Mouse (Mus musculus): ENCODE measurements around the gene Ttc41. TPM values are rescaled to one million over a fixed set of nuclear protein-coding genes. Genes with fewer than 3 reads are reported as not detected.
"Not testable (repeated sequence)": the region's sequence is repeated elsewhere in the genome, so short reads cannot be mapped to it uniquely, and the experiment has no call there.

Gene Ttc41
- polyA plus RNA-seq (2014; fragmentation: Nextera tagmentation; extraction: Ambion mirVana): 0.61 and 2.5 TPM in 2 replicates

DNA sequence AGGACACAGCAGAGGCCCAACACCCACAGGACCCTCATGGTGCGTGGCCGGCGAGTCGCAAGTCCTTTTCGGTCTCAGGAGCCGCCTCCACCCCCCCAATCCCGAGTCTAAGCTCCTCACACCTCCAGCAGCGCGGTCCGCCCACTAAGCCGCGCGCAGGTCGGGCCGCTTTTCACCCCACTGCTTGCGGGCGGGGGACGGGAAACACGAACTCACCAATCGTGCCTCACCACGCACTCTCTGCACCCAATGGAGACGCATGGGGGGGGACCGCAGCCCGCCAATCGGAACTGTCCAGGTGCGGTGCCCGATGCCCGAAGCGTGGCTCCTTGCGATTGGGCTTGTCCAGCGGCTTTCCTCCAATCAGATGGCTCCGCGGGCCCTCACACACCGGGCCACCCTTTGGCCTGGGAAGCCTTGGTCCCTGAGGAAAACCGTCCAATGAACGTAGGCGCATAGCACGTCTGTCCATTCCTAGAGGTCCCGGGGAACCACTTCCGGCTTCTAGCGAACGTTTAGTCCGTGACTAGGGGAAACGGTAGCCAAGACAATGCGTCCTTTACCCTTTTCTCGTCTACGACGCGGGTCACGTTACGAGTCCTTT is at the start of gene Ttc41, which contains the start of gene Hsp90b1:
Ttc41 (plus strand) TSS at position 494 of the 604 bp plus-strand sequence.
Hsp90b1 (minus strand) TSS at position 192 of the 604 bp plus-strand sequence.
- H3K36me3 ChIP-seq (ENCODE audit: control insufficient read depth, insufficient read depth, low read length): peaks cover 33% of the 10 kb centered on the region
- H3K9me3 ChIP-seq (ENCODE audit: control insufficient read depth, low read length): no peaks in the 10 kb centered on the region
- peak within 1 kb of the TSS; percentile 92 for H3K9ac ChIP-seq (replicated peaks; ENCODE audit: low read length)
- ATAC-seq (ENCODE audit: low FRiP score, low TSS enrichment) (peak; percentile 98), DNase-seq (peak; percentile 100)
- H3K4me3 ChIP-seq (replicated peaks; ENCODE audit: low read depth, low read length): peak within 1 kb of the TSS; percentile 97
- H3K4me2 ChIP-seq (ENCODE audit: low read length): peak within 1 kb of the TSS; percentile 95
- peak within 1 kb of the TSS; percentile 92 for H3K27ac ChIP-seq (replicated peaks; ENCODE audit: low read depth, low read length)
- no peaks in the 10 kb centered on the region for H3K27me3 ChIP-seq (ENCODE audit: control insufficient read depth, insufficient read depth, low read length)
- peaks cover 35% of the 10 kb centered on the region for H3K4me1 ChIP-seq (ENCODE audit: control insufficient read depth, insufficient read depth, low read length)
- under 1% methylated on average over 51 of the region's 51 CpGs for WGBS

DNA sequence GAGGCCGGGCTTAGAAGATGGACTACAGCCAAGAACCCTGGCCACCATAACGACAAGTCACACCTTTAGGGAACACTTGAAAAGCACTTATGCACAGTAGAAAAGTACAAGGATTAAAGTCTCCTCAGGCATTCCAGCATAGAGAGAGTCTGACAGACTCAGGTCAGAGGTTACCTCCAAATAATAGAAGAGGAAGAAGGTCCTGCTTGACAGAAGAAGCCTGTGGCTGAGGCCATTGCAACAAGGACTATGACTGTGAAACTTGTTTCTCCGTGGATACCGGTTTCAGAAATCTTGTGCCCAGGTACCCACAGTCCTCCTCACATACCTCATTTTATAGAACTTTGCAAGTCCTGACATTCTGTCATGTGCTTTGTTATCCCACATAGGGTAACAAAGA is 35.1 kb upstream of the Ttc41 start:
- 89% methylated on average over 4 of the region's 4 CpGs for WGBS

DNA sequence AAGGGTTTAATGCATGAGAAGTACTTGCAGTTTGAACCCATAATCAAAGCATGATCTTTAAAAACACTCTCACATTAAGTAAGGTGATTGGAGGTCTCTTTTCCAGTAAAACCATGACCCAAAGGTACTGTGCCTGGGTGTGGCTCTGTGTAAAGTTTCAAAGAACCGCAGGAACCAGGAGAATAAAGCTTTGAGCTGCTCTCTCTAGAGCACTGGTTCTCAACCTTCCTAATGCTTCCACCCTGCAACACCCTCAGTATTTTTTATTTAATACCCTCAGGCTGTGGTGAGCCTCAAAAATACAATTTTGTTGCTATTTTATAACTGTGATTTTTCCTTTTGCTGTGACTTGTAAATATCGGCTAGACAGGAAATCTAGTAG is 20.8 kb upstream of the Ttc41 start:
- peak overlapping the region; percentile 87; the same call in 1 of the 2 replicates for H3K9ac ChIP-seq (replicated peaks; ENCODE audit: low read length)

More for the DNA sequence above, 35.1 kb upstream of the Ttc41 start:
- not testable (repeated sequence) for ATAC-seq (ENCODE audit: low FRiP score, low TSS enrichment); H3K9ac ChIP-seq (replicated peaks; ENCODE audit: low read length); H3K4me3 ChIP-seq (replicated peaks; ENCODE audit: low read depth, low read length); H3K4me1 ChIP-seq (ENCODE audit: control insufficient read depth, insufficient read depth, low read length); H3K27ac ChIP-seq (replicated peaks; ENCODE audit: low read depth, low read length); H3K4me2 ChIP-seq (ENCODE audit: low read length); H3K27me3 ChIP-seq (ENCODE audit: control insufficient read depth, insufficient read depth, low read length); DNase-seq; H3K9me3 ChIP-seq (ENCODE audit: control insufficient read depth, low read length); H3K36me3 ChIP-seq (ENCODE audit: control insufficient read depth, insufficient read depth, low read length)

DNA sequence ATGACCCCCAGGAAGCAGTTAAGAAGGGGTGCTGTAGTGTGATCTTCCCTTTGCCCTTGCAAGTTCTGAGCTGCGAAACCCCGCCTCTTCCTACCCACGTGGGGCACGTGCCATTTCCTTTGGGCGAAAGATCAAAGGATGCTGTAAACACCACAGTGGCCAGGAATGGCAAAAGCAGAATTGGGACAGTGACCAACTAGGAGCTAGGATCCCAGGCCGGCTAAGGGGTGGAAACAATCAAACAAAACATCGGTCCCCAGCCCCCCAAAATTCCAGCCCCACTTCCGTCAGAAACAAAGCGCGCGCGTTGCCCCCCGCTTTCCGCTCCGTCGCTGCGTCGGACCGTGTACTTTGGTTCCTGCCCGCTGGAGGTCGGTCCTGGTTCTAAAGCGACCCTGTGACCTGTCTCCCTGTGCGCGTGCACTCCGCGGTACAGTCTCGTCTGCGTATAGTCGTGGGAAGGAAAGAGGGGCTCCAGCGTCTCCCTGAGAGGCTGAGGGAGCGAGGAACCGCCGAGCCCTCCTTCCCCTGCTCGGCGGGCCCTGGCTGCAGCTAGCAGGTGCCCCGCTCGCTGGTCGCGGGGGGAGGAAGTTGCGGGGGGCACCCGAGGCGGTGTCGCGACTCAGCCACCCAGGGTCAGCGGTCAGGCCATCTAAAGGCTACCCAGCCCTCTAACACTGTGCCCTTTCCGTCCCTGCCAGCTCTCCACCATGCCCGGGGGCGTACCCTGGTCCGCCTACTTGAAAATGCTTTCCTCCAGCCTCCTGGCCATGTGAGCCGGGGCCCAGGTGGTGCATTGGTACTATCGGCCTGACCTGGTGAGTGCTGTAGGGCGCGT is 20.2 kb upstream of the Ttc41 start:
- H3K9ac ChIP-seq (replicated peaks; ENCODE audit: low read length): peak overlapping the region; percentile 87
- ATAC-seq (ENCODE audit: low FRiP score, low TSS enrichment) (peak; percentile 96), DNase-seq (peak; percentile 90)
- H3K36me3 ChIP-seq (ENCODE audit: control insufficient read depth, insufficient read depth, low read length); H3K27me3 ChIP-seq (ENCODE audit: control insufficient read depth, insufficient read depth, low read length); H3K4me1 ChIP-seq (ENCODE audit: control insufficient read depth, insufficient read depth, low read length); H3K9me3 ChIP-seq (ENCODE audit: control insufficient read depth, low read length): not testable (repeated sequence)
- peak overlapping the region; percentile 65 for H3K4me3 ChIP-seq (replicated peaks; ENCODE audit: low read depth, low read length)
- under 1% methylated on average over 53 of the region's 53 CpGs for WGBS
- peak overlapping the region; percentile 85 for H3K27ac ChIP-seq (replicated peaks; ENCODE audit: low read depth, low read length)
- peak overlapping the region; percentile 64 for H3K4me2 ChIP-seq (ENCODE audit: low read length)

More for the DNA sequence above, 20.8 kb upstream of the Ttc41 start:
- H3K4me3 ChIP-seq (replicated peaks; ENCODE audit: low read depth, low read length): peak overlapping the region; percentile 65
- not testable (repeated sequence) for DNase-seq; H3K27ac ChIP-seq (replicated peaks; ENCODE audit: low read depth, low read length); H3K36me3 ChIP-seq (ENCODE audit: control insufficient read depth, insufficient read depth, low read length); H3K27me3 ChIP-seq (ENCODE audit: control insufficient read depth, insufficient read depth, low read length); H3K9me3 ChIP-seq (ENCODE audit: control insufficient read depth, low read length); H3K4me1 ChIP-seq (ENCODE audit: control insufficient read depth, insufficient read depth, low read length)
- peak; percentile 69 for ATAC-seq (ENCODE audit: low FRiP score, low TSS enrichment)
- WGBS: 22% methylated on average over 2 of the region's 2 CpGs
- peak overlapping the region; percentile 64 for H3K4me2 ChIP-seq (ENCODE audit: low read length)

DNA sequence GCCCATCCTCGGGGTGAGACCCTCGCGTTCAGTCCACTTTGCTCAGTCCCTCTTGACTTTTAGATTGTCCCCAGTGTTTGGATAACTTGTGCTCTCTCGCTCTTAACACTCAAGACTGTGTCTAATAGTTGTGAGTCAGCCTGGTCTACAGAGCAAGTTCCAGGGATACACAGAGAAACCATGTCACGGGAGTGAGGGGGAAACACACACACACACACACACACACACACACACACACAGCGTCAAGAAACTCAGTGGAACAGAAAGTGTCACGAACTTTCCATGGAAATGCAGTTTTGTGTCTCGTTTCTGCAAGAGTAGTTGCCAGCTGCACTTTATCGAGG is 19.6 kb upstream of the Ttc41 start:
- not testable (repeated sequence) for ATAC-seq (ENCODE audit: low FRiP score, low TSS enrichment); H3K9me3 ChIP-seq (ENCODE audit: control insufficient read depth, low read length); H3K27ac ChIP-seq (replicated peaks; ENCODE audit: low read depth, low read length); H3K27me3 ChIP-seq (ENCODE audit: control insufficient read depth, insufficient read depth, low read length); DNase-seq; H3K4me1 ChIP-seq (ENCODE audit: control insufficient read depth, insufficient read depth, low read length)
- Histone ChIP-seq H3K4me2 (ENCODE audit: low read length) (peak overlapping the region; percentile 64), H3K36me3 (ENCODE audit: control insufficient read depth, insufficient read depth, low read length) (peaks cover 15% of the 10 kb centered on the region), H3K9ac (replicated peaks; ENCODE audit: low read length) (peak overlapping the region; percentile 87), H3K4me3 (replicated peaks; ENCODE audit: low read depth, low read length) (peak overlapping the region; percentile 65)
- 27% methylated on average over 9 of the region's 9 CpGs for WGBS

DNA sequence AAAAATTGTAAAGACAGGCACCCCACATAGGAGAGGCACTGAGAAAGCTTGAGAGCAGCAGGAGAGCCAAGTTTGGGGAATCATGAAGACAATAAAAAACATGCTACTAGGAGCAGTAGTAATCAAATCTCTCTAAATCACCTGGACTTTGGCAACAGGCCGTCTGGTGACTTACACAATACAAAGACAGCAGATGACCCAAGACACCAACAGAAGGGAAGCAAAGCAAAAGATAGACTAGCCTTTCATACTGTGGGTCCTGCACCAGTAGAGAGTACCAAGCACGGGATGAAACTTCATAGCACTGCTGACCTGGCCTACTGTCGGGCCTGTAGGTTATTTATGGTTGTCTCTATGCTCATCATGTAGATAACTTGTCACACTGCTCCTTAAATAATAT is 5.4 kb upstream of the Ttc41 start:
- ATAC-seq (ENCODE audit: low FRiP score, low TSS enrichment) (no peak), DNase-seq (no peak)
- Histone ChIP-seq H3K4me3 (replicated peaks; ENCODE audit: low read depth, low read length) (no peak overlapping the region), H3K9ac (replicated peaks; ENCODE audit: low read length) (no peak overlapping the region), H3K4me1 (ENCODE audit: control insufficient read depth, insufficient read depth, low read length) (peaks cover 37% of the 10 kb centered on the region), H3K27ac (replicated peaks; ENCODE audit: low read depth, low read length) (no peak overlapping the region), H3K36me3 (ENCODE audit: control insufficient read depth, insufficient read depth, low read length) (peaks cover 75% of the 10 kb centered on the region), H3K4me2 (ENCODE audit: low read length) (no peak overlapping the region; the same call in 1 of the 2 replicates), H3K9me3 (ENCODE audit: control insufficient read depth, low read length) (no peaks in the 10 kb centered on the region), H3K27me3 (ENCODE audit: control insufficient read depth, insufficient read depth, low read length) (no peaks in the 10 kb centered on the region)
- 77% methylated on average over 3 of the region's 3 CpGs for WGBS

DNA sequence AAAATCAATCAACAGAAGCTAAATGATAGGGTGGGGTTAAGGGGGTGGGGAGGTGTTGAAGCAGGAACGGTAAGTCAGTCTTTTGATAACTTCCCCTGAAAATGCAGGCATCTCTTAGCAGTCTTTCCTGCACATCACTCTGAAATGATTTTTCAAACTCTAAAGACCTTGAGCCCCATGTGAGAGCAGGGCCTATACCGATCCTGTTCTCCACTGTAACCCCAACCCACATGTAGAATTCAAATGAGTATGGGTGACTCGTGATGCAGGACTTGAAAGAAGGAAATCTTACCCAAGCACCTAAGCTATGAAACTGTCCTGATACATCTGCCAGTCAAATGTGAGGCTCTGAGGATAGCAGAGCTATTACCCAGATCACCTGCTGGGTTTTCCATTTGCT is 4.6 kb upstream of the Ttc41 start:
- no peaks in the 10 kb centered on the region for H3K27me3 ChIP-seq (ENCODE audit: control insufficient read depth, insufficient read depth, low read length)
- DNase-seq (no peak), ATAC-seq (ENCODE audit: low FRiP score, low TSS enrichment) (no peak)
- no peaks in the 10 kb centered on the region for H3K9me3 ChIP-seq (ENCODE audit: control insufficient read depth, low read length)
- no peak overlapping the region for H3K27ac ChIP-seq (replicated peaks; ENCODE audit: low read depth, low read length)
- H3K4me1 ChIP-seq (ENCODE audit: control insufficient read depth, insufficient read depth, low read length): peaks cover 37% of the 10 kb centered on the region
- peaks cover 68% of the 10 kb centered on the region for H3K36me3 ChIP-seq (ENCODE audit: control insufficient read depth, insufficient read depth, low read length)
- WGBS: 73% methylated on average over 3 of the region's 3 CpGs
- H3K4me2 ChIP-seq (ENCODE audit: low read length): no peak overlapping the region; the same call in 1 of the 2 replicates
- H3K4me3 ChIP-seq (replicated peaks; ENCODE audit: low read depth, low read length): no peak overlapping the region
- H3K9ac ChIP-seq (replicated peaks; ENCODE audit: low read length): no peak overlapping the region; the same call in 1 of the 2 replicates

DNA sequence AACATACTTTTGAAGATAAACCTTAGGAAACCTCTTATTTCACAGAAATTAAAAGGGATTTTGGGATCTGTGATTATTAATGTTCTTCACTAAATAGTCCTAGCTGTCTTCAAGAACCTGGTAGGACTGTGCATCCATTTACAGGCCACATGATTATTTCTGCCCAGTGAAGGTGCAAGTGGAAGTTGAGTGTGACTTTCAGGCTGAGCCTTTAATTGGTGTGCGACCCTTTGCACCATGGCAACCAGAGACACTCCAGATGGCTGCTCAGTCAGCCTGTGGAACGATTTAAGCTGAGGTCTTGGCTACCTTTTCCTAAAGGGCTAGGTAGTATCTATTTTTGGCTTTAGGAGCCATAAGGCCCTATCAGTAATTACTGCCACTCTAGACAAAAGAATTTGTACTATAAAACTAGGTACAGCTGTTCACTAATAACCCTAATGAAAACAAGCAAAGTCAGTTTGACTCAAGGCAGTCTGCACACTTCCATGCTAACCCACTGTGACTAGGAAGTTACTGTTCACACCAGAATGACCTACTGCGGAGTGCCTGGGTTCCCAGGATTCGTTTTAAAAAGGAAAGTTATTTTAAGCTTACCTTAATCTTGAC is 3.2 kb upstream of the Ttc41 start:
- DNase-seq: no peak
- no peak overlapping the region for H3K27ac ChIP-seq (replicated peaks; ENCODE audit: low read depth, low read length)
- WGBS: 60% methylated on average over 4 of the region's 4 CpGs
- peaks cover 61% of the 10 kb centered on the region for H3K36me3 ChIP-seq (ENCODE audit: control insufficient read depth, insufficient read depth, low read length)
- H3K27me3 ChIP-seq (ENCODE audit: control insufficient read depth, insufficient read depth, low read length): no peaks in the 10 kb centered on the region
- no peak overlapping the region; the same call in 1 of the 2 replicates for H3K4me2 ChIP-seq (ENCODE audit: low read length)
- peaks cover 41% of the 10 kb centered on the region for H3K4me1 ChIP-seq (ENCODE audit: control insufficient read depth, insufficient read depth, low read length)
- no peaks in the 10 kb centered on the region for H3K9me3 ChIP-seq (ENCODE audit: control insufficient read depth, low read length)
- H3K9ac ChIP-seq (replicated peaks; ENCODE audit: low read length): no peak overlapping the region; the same call in 1 of the 2 replicates
- H3K4me3 ChIP-seq (replicated peaks; ENCODE audit: low read depth, low read length): no peak overlapping the region
- no peak for ATAC-seq (ENCODE audit: low FRiP score, low TSS enrichment)

Measured in midbrain, embryonic 14.5 days (tissue).